Mouse (Mus musculus): ENCODE measurements around the gene Dnaaf1.

Dnaaf1 gene

DNA sequence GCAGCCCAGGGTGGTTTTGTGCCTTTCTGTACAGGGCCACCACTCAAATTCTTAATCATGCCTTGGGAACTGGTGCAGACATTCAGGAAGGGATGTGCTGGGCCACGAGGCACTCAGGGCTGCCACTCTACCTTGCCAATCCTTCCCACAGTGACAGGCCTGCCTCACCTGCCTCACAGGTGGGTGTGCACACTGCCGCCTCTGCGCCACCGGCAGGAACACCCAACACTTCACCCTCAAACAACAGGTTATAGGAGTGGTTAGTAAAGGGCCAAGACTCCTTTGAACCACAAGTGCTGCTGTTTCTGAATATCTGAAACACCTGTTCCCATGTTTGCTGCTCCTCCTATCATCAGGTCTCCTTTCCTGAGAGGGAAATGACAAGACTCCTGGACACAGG lies 2.6 kb upstream of the Dnaaf1 start:
- no peak for DNase-seq

DNA sequence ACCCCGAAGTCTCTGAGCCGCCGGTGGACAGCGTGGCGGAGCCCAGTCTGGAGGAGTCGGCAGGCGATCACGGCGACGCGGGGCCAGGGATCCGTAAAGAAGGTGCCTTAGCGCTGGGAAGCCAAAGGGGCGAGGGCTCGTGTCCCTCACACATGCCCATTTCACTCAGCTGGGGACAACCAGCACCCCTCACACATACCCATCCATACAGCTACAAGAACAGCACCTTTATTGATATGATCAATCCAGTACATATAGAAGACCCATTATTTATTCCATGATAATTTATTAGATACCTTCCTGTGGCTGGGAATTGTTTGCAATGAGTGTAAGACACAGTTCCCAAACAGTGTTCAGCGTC lies 311 bp downstream of the Dnaaf1 start:
- no peak for DNase-seq

DNA sequence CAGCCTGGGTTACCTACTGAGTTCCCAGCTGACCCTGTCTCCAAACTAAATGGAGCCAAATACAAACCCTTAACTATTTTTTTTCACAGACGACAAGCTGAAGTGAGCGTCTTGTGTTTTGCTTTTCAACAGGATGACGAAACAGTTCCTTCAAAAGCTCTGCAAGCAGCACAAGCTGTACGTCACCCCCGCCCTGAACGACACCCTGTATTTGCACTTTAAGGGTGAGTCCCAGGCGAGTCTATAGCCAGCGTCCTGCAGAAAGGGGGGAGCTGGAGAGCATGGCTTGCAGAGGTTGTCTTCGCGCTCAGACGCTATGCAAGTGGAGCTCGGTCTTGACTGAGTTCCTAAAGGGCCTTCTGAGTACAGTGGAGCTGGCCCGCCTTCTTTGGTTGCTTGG lies 4.1 kb downstream of the Dnaaf1 start:
- DNase-seq = no peak

DNA sequence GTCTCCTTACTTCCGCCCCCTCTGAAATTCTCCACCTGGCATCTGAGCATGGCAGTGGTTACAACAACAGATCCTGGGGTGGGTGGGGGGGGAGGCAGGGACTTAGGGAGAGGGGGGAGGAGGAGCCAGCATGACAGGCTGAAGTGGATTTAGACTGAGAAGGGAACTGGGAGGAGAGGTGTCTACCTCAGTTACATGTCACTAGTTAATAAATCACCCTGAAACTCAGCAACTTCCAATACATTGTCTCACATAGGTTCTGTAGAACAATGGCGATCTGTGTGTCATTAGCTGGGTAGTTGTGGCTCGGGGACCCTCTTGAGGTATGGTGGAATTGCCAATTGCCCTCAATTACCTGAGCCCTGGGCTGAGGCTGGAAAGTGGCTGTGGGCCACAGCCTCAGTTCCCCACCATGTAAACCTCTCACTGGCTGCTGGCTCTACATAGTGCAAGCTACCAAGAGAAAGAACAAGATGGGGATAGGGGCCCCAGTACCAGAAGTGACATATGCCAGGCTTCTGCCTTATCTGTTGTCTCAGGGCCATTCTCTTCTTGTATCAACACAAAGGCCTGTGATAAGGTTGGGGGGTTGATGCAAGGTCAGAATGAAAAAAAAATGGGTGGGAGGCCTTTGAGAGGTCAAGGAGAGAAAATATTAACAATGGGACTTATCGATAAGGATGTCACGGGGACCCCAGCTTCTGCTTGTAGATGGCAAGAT lies 5.6 kb downstream of the Dnaaf1 start:
- no peak for DNase-seq

- no peak for DNase-seq
Measured at GRCm38 (mm10) chr8:119585901-119586300, 10.9 kb downstream of the Dnaaf1 start.

- no peak for DNase-seq
Measured at GRCm38 (mm10) chr8:119588321-119588720, 13.3 kb downstream of the Dnaaf1 start.

GRCm38 (mm10) chr8:119588844-119589243 lies 13.8 kb downstream of the Dnaaf1 start:
- DNase-seq = no peak

DNA sequence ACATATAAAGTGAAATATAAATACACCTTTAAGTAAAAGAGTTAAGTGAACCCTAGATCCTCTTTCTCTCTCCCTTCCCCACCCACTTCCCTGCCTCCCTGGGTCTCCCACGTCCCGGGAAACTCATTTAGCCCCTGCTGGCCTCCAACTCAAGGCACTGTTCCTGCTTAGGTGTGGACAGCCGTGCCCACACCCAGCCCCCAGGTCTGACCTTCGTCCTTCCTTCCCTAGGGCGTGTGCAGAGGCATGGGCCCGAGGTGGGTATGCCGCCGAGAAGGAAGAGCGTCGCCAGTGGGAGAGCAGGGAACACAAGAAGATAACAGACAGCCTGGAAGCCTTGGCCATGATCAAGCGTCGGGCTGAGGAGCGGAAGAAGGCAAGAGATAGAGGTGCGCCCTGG lies 15.3 kb downstream of the Dnaaf1 start:
- no peak for DNase-seq

DNA sequence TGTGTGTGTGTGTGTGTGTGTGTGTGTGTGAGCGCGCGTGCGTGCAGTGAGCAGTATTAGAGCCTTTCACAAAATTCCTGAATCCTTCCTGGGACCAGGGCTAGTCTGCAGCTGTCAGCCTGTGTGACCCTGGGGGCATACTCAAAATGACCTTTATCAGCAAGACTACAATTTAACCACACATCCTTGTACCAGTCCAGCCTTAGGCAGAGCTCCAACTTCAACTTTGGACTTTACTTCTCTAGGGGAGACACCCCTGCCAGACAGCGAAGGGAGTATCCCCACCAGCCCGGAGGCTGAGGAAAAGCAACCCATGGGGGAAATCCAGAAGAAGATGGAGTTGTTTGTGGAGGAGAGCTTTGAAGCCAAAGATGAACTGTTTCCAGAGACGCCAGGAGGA lies 16.4 kb downstream of the Dnaaf1 start:
- DNase-seq = no peak

- DNase-seq = no peak
Measured at GRCm38 (mm10) chr8:119603771-119604170, 28.7 kb downstream of the Dnaaf1 start.

GRCm38 (mm10) chr8:119604398-119604803 lies 29.4 kb downstream of the Dnaaf1 start:
- no peak for DNase-seq

- DNase-seq = peak; percentile 94
Measured at GRCm38 (mm10) chr8:119604996-119605395, 30.0 kb downstream of the Dnaaf1 start, which contains the start of gene Taf1c. Gene Taf1c (minus strand): TSS chr8:119605222.

DNA sequence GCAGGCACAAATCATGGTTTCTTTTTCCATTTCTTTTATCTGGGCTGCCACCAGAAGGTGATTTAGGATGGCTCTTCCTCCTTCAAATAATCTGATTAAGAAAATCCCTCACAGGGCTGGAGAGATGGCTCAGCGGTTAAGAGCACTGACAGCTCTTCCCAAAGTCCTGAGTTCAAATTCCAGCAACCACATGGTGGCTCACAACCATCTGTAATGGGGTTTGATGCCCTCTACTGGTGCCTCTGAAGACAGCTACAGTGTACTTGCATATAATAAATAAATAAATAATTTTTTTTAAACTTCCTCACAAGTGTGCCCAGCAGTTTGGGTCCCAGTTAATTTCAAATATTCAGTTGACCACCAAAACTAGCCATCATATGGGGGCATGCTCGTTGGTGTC lies 31.2 kb downstream of the Dnaaf1 start:
- DNase-seq = no peak

- DNase-seq = no peak
Measured at GRCm38 (mm10) chr8:119612471-119612870, 37.4 kb downstream of the Dnaaf1 start, which contains the start of gene Adad2. Gene Adad2 (plus strand): TSS chr8:119612747.

DNA sequence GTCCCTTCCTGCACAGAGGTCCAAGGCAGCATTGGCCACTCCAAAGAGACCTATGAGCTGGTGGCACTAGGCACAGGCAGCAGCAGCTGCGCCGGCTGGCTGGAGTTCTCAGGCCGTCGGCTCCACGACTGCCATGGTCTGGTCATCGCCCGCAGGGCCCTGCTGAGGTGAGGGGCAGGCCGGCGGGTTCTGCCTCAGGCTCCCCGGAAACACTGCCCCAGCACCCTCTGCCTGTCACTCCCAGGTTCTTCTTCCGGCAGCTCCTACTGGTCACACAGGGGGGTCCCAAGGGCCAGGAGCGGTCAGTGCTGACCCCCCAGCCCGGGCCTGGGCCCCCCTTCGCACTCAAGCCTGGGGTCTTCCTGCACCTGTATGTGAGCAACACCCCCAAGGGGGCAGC lies 40.1 kb downstream of the Dnaaf1 start:
- DNase-seq = no peak

GRCm38 (mm10) chr8:119616358-119616757 lies 41.3 kb downstream of the Dnaaf1 start:
- DNase-seq = no peak

DNA sequence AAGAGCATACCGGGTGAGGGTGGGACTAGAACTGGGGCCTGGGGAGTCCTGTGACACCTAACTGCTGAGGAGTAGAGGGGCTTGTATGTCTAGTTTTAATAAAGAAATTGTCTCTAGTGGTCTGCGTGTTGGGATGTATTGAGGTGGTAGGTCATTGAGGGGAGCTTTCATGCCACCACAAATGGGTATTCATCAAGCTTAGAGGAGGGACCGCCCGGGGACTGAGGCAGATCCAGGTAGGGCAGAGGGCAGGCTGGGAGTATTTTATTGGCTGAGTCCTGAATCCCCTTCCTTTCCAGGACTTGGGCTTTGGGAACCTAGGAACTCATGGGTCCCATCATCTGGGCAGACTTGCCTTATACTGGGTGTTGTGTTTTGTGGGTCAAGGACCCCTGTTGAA lies 41.8 kb downstream of the Dnaaf1 start:
- DNase-seq = no peak

- no peak for DNase-seq
Measured at GRCm38 (mm10) chr8:119617586-119617985, 42.6 kb downstream of the Dnaaf1 start.

GRCm38 (mm10) chr8:119618887-119619286 lies 43.9 kb downstream of the Dnaaf1 start:
- DNase-seq = no peak

- DNase-seq = no peak
Measured at GRCm38 (mm10) chr8:119620116-119620840, 45.2 kb downstream of the Dnaaf1 start.

GRCm38 (mm10) chr8:119620848-119621465 lies 45.9 kb downstream of the Dnaaf1 start:
- DNase-seq = no peak

GRCm38 (mm10) chr8:119622555-119622954 lies 47.5 kb downstream of the Dnaaf1 start:
- DNase-seq = no peak

DNA sequence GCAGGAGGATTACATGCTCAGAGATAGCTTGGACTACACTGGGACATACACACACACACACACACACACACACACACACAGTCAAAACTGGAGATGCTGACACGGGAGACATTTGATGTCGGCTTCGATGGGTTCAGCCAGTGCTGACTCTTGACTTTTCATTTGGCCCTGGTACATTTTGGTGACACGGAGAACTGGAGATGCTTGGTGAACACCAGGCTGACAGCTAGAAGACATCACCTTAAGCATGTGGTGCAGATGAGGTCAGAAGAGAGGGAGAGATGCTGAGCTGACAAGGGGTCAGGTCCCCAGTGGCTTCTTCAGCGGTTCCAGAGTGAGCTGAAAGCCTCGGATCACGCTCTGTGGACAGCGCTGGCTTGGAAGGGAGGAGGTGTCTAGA lies 48.0 kb downstream of the Dnaaf1 start:
- no peak for DNase-seq

DNA sequence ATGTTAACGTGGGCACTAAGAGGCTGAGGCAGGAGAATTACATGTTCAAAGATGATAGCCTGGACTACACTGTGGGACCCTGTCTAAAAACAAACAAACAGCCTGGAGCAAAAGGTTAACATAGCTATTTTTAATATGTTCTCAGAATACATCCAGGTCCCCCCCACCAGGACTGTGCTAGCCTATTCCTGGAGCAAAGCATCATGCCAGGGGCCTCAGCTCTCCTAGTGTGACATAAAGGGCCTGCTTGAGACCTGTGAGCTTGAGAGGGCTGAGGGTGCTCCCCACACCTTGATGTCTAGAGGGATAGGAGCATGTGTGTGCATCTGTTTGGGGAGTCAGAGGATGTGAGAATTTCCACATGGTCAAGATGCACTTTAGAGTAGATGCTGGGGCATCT lies 48.7 kb downstream of the Dnaaf1 start:
- DNase-seq = no peak

All from cerebellum, adult 8-10 months (tissue).